Comparison of ENCODE assay signal across 20 mouse cellular contexts in the genomic region with DNA sequence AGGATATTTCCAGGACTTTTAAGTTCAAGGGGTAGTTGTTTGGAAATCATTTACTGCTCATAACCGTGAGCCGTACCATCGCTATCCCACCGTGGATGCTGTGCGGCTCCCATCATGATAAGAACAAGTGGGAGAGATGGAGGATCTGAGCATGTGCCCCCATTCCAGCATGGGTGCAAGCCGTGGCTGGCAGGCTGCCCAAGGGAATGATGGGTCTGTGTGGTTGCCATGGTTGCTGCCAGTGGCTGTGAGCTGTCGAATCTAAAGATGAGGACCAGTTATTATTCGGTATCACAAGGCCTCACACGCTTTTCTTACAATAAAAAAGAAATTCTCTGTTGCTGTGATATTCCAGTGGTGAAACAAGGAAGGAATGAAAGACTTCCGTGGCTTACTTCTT.
DNase-seq lines count a peak whose midpoint lies in the region; ATAC-seq and TF ChIP-seq lines count a peak whose summit lies in the region.
"Had no signal": no experiment of that assay in that cellular context is flagged by ENCODE, and none has a peak within 500 bp of the region (broad histone marks: within the 10 kb centered on the region; RNA-seq: fewer than 3 reads in every experiment).

No protein-coding gene starts in this region.

- TF ChIP-seq CTCF in midbrain, postnatal 0 days (IDR thresholded peaks at IDR 0.05), result no peak

- DNase-seq in forebrain, embryonic 10.5 days (ENCODE audit: extremely low spot score, low spot score), result no peak
- DNase-seq in layer of hippocampus, adult 11-12 months (ENCODE audit: low spot score), result peak; percentile 14
- DNase-seq in layer of hippocampus, postnatal 36 days, result no peak
- DNase-seq in right cerebral cortex, postnatal 10 days (ENCODE audit: low spot score in 2 of 2), result peak; percentile 59 to 68
- no peak for DNase-seq in right cerebral cortex, adult 18-20 months
- peak; percentile 50 for DNase-seq in midbrain, postnatal 0 days (ENCODE audit: low spot score)
- no peak for DNase-seq in kidney, postnatal 4 days
- DNase-seq: adrenal gland, postnatal 25 days; B cell, adult 2 months; cerebellum, adult 18-20 months; heart, postnatal 14 days; lung, adult 2 months; thymus, postnatal 14 days had no signal

- no peak overlapping the region for H3K4me2 ChIP-seq in forebrain, embryonic 15.5 days (replicated peaks)
- no peak overlapping the region for H3K4me2 ChIP-seq in midbrain, postnatal 0 days (ENCODE audit: low read depth, low read length, poor library complexity, severe bottlenecking)
- H3K4me2 ChIP-seq: heart, embryonic 12.5 days; hindbrain, embryonic 13.5 days; liver, embryonic 11.5 days; neural tube, embryonic 13.5 days had no signal

- no peaks in the 10 kb centered on the region for H3K36me3 ChIP-seq in forebrain, embryonic 15.5 days
- no peaks in the 10 kb centered on the region for H3K36me3 ChIP-seq in forebrain, embryonic 10.5 days (replicated peaks)
- H3K36me3 ChIP-seq in midbrain, postnatal 0 days (ENCODE audit: insufficient read depth, low read length), result no peaks in the 10 kb centered on the region
- H3K36me3 ChIP-seq: heart, embryonic 12.5 days; hindbrain, embryonic 13.5 days; neural tube, embryonic 13.5 days had no signal

- 55% methylated on average over 10 of the region's 10 CpGs for WGBS in forebrain, embryonic 15.5 days
- 90% methylated on average over 10 of the region's 10 CpGs for WGBS in forebrain, embryonic 10.5 days
- WGBS in midbrain, postnatal 0 days, result 63% methylated on average over 10 of the region's 10 CpGs

- H3K4me1 ChIP-seq in forebrain, embryonic 15.5 days, result peaks cover 30% of the 10 kb centered on the region
- no peaks in the 10 kb centered on the region for H3K4me1 ChIP-seq in forebrain, embryonic 10.5 days
- no peaks in the 10 kb centered on the region for H3K4me1 ChIP-seq in midbrain, postnatal 0 days (ENCODE audit: insufficient read depth, low read length)
- H3K4me1 ChIP-seq: heart, embryonic 12.5 days; megakaryocyte, embryonic 14.5 days had no signal

- no peak overlapping the region; the same call in 1 of the 2 replicates for H3K27ac ChIP-seq in forebrain, embryonic 15.5 days (replicated peaks)
- H3K27ac ChIP-seq in forebrain, embryonic 10.5 days, result no peak overlapping the region
- no peak overlapping the region for H3K27ac ChIP-seq in midbrain, postnatal 0 days (ENCODE audit: low read depth, low read length)
- H3K27ac ChIP-seq: hindbrain, embryonic 13.5 days; neural tube, embryonic 13.5 days had no signal

- H3K9me3 ChIP-seq in forebrain, embryonic 15.5 days, result no peaks in the 10 kb centered on the region
- no peaks in the 10 kb centered on the region for H3K9me3 ChIP-seq in forebrain, embryonic 10.5 days
- H3K9me3 ChIP-seq in midbrain, postnatal 0 days (ENCODE audit: low read length), result no peaks in the 10 kb centered on the region
- H3K9me3 ChIP-seq: heart, embryonic 12.5 days; hindbrain, embryonic 13.5 days; megakaryocyte, embryonic 14.5 days; neural tube, embryonic 13.5 days had no signal

- peak; percentile 69 for ATAC-seq in forebrain, embryonic 15.5 days (replicated peaks)
- ATAC-seq in midbrain, postnatal 0 days (ENCODE audit: low FRiP score), result no peak
- ATAC-seq: intestine, embryonic 16.5 days had no signal

- no peaks in the 10 kb centered on the region for H3K27me3 ChIP-seq in forebrain, embryonic 15.5 days
- no peaks in the 10 kb centered on the region for H3K27me3 ChIP-seq in forebrain, embryonic 10.5 days (ENCODE audit: poor library complexity, severe bottlenecking)
- H3K27me3 ChIP-seq in midbrain, postnatal 0 days (ENCODE audit: insufficient read depth, low read length), result no peaks in the 10 kb centered on the region
- H3K27me3 ChIP-seq: heart, embryonic 12.5 days; hindbrain, embryonic 13.5 days; megakaryocyte, embryonic 14.5 days; neural tube, embryonic 13.5 days had no signal

- H3K4me3 ChIP-seq in forebrain, embryonic 15.5 days, result no peak overlapping the region
- H3K4me3 ChIP-seq in forebrain, embryonic 10.5 days, result no peak overlapping the region
- H3K4me3 ChIP-seq in midbrain, postnatal 0 days (ENCODE audit: low read depth, low read length), result no peak overlapping the region
- H3K4me3 ChIP-seq: heart, embryonic 12.5 days; hindbrain, embryonic 13.5 days; megakaryocyte, embryonic 14.5 days; neural tube, embryonic 13.5 days had no signal

- no peak overlapping the region for H3K9ac ChIP-seq in forebrain, embryonic 15.5 days (replicated peaks)
- no peak overlapping the region for H3K9ac ChIP-seq in midbrain, postnatal 0 days (replicated peaks; ENCODE audit: low read length, poor library complexity, severe bottlenecking)
- H3K9ac ChIP-seq: heart, embryonic 12.5 days; hindbrain, embryonic 13.5 days; neural tube, embryonic 13.5 days had no signal

Comparison
In these comparisons a context has a peak if more than half of its experiments do, and no peak if none do; other contexts are left out.
1. DNase-seq: peak in layer of hippocampus, adult 11-12 months (single experiment), right cerebral cortex, postnatal 10 days (2 of 2) and midbrain, postnatal 0 days (single experiment); none in forebrain, embryonic 10.5 days (single experiment), layer of hippocampus, postnatal 36 days (0 of 2), right cerebral cortex, adult 18-20 months (single experiment) and kidney, postnatal 4 days (0 of 2).